Mouse (Mus musculus) hindbrain, embryonic 16.5 days (tissue): ENCODE measurements at regions not wholly inside any gene's neighbourhood (a gene's known extent, or its start where the extent isn't known, plus 50 kb on each side); places are given as distances from the start of the nearest gene placed in this dataset.
A peak's percentile ranks its signal among the peaks of the same experiment; 100 is the strongest.

Source experiments
- ATAC-seq: fragments of 200-750 bp; cut with Nextera tagmentation; 2 replicates; pipeline ENCODE4 v1.8.0; 2017; ENCODE audit warnings: moderate TSS enrichment, moderate library complexity
- H3K27ac ChIP-seq: fragments of 300-500 bp; sonication (generic); 2 replicates; pipeline ENCODE4 v1.5.1; 2014; ENCODE audit warnings: low read depth, mild to moderate bottlenecking, control low read depth, low read length, moderate library complexity
- H3K27me3 ChIP-seq: fragments of 300-500 bp; sonication (generic); replicated peaks from 2 replicates; pipeline ENCODE4 v1.6.1; 2014; ENCODE audit warnings: low read length; ENCODE audit not compliant: control insufficient read depth, insufficient read depth
- H3K36me3 ChIP-seq: fragments of 300-500 bp; sonication (generic); 2 replicates; pipeline ENCODE4 v1.6.1; 2014; ENCODE audit warnings: mild to moderate bottlenecking, low read length, moderate library complexity, mixed read lengths; ENCODE audit not compliant: control insufficient read depth, insufficient read depth
- H3K4me1 ChIP-seq: fragments of 300-500 bp; sonication (generic); 2 replicates; pipeline ENCODE4 v1.6.1; 2014; ENCODE audit warnings: low read depth, low read length; ENCODE audit not compliant: control insufficient read depth, insufficient read depth
- H3K4me2 ChIP-seq: fragments of 300-500 bp; sonication (generic); 2 replicates; pipeline ENCODE4 v1.6.1; 2014; ENCODE audit warnings: mild to moderate bottlenecking, low read length, control low read depth, moderate library complexity
- H3K4me3 ChIP-seq: fragments of 300-500 bp; sonication (generic); 2 replicates; pipeline ENCODE4 v1.5.1; 2014; ENCODE audit warnings: mild to moderate bottlenecking, low read length, control low read depth, moderate library complexity
- H3K9ac ChIP-seq: fragments of 300-500 bp; sonication (generic); 2 replicates; pipeline ENCODE4 v1.6.1; 2014; ENCODE audit warnings: low read depth, mild to moderate bottlenecking, control low read depth, low read length, moderate library complexity
- H3K9me3 ChIP-seq: fragments of 300-500 bp; sonication (generic); 2 replicates; pipeline ENCODE4 v1.6.1; 2014; ENCODE audit warnings: mild to moderate bottlenecking, low read length, moderate library complexity; ENCODE audit not compliant: control insufficient read depth
- WGBS: fragments of 180-500 bp; shearing (Covaris S2); extraction: QIAGEN DNeasy Blood & Tissue Kit; methylation state at CpG from one replicate; pipeline ENCODE4 v1.1.7; 2014; 5-methylcytosine and 5-hydroxymethylcytosine counted together

DNA sequence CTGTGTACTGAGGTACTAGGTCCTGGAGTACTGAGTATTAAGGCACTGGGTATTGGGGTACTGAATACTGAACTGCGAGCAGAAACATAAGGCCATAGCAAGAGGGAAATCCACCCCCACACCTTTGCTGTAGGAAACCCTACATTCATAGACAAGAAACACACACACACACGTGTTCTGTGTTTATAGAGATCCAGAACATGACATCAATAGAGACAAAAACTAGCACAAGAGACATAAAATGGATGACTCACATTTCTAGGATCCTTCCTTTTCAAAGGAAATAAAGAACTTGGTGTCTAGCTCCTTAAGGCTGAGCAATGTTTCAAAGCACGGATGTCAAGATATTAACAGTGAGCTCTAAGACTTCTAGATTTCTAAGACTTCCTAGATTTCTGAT, 49.9 kb upstream of the Nepro start:
- no peak overlapping the region for H3K27ac ChIP-seq
- no peak overlapping the region for H3K4me3 ChIP-seq
- no peaks in the 10 kb centered on the region for H3K27me3 ChIP-seq
- WGBS: 91% methylated on average over 3 of the region's 3 CpGs
- no peak overlapping the region for H3K9ac ChIP-seq
- no peak for ATAC-seq
- H3K9me3 ChIP-seq: no peaks in the 10 kb centered on the region
- no peaks in the 10 kb centered on the region for H3K36me3 ChIP-seq
- H3K4me1 ChIP-seq: peaks cover 7% of the 10 kb centered on the region
- no peak overlapping the region for H3K4me2 ChIP-seq

DNA sequence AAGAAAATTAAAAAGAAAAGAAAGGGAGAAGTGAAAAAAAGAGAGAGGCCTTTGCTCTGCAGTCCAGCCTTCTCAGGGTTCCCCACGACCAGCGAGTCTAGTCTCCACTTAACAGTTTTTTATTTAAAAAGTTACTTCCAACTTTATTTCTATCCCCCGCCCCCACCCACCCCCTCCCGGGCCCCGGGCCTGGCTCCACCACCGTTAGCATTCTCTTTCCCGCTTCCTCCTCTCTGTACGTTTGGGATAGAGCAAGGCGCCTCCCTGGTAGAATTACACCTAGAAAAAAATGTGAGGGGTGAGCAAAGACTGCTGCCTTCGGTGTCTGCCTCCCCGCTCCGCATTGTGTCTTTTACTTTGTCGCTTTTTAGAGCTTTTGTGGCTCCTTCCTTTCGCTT, 51.7 kb upstream of the Nepro start:
- no peaks in the 10 kb centered on the region; the same call in 1 of the 2 replicates for H3K27me3 ChIP-seq
- H3K4me3 ChIP-seq: 0 out of 2 replicates have a peak overlapping the region, but pooled peaks have one; percentile 4
- H3K9me3 ChIP-seq: no peaks in the 10 kb centered on the region
- 0 out of 2 replicates have a peak overlapping the region, but pooled peaks have one; percentile 19 for H3K9ac ChIP-seq
- peak overlapping the region; percentile 75; the same call in 1 of the 2 replicates for H3K27ac ChIP-seq
- H3K4me1 ChIP-seq: peaks cover 7% of the 10 kb centered on the region
- no peaks in the 10 kb centered on the region for H3K36me3 ChIP-seq
- peak; percentile 72 for ATAC-seq
- WGBS: 6% methylated on average over 14 of the region's 14 CpGs
- peak overlapping the region; percentile 41 for H3K4me2 ChIP-seq

DNA sequence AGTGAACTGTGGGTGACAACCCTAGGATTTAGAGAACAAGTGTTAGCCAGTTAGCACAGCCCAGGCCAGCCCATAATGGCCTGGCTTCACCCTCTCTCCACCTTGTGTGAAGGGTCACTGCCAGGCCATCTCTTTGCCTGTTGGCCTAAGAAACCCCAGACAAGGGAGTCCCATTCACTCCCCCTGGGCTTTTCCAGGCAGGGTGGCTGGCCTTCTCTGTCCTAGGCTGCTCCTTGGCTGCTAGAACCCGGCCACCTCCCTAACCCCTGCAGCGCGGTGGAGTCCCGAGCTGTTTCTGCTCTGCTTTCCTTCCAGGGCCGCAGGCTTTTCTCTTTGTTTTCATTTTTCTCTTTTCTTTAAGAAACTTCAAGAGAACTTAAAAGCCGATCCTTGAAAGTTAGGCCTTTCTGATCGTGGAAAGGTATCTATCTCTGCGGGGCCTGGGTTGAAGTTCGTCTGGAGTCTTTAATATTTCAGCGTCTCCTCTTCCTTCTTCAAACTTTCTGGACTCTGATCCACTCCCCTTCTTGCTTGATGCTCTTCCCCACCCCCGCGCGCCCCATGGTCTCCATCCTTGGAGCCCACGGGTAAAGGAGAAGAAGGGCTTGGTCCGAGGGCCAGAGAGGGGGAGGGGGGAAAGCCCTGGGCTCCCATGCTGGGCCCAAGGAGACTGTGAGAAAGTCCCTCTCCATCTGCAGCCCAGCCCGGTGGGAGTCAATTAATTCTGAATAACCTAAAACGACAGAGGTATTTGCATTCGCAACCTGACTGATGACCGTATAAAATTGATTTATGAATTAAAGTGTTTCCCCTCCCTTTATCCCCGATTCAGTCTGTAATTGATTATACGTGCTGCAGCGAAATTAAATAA, 52.3 kb upstream of the Nepro start:
- peak overlapping the region; percentile 41; the same call in 1 of the 2 replicates for H3K4me2 ChIP-seq
- no peaks in the 10 kb centered on the region for H3K36me3 ChIP-seq
- WGBS: 8% methylated on average over 22 of the region's 22 CpGs
- H3K9me3 ChIP-seq: no peaks in the 10 kb centered on the region
- H3K27ac ChIP-seq: peak overlapping the region; percentile 75
- peak; percentile 81 for ATAC-seq
- H3K27me3 ChIP-seq: no peaks in the 10 kb centered on the region; the same call in 1 of the 2 replicates
- peaks cover 7% of the 10 kb centered on the region for H3K4me1 ChIP-seq
- H3K4me3 ChIP-seq: no peak overlapping the region
- H3K9ac ChIP-seq: no peak overlapping the region

DNA sequence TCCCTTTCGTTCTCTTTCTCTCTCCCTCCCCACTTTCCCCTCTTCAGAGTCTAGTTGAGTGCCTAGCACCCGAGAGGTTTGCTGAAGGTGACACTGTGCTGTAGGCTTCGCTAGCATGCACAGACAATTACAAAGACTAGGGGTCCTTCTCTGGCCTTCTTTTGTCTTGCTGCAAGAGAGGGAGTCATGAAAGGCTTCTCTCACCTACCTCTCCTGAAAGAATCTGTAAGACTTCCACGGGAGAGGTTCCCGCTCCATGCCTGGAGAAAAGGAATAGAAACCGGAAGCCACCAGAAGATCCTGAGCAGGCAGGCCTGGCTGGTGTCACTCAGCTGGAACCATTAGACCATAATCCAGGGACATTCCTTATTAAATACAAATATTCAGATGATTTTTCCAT, 56.0 kb upstream of the Nepro start:
- Histone ChIP-seq H3K27me3 (no peaks in the 10 kb centered on the region; the same call in 1 of the 2 replicates), H3K36me3 (no peaks in the 10 kb centered on the region), H3K4me1 (peaks cover 11% of the 10 kb centered on the region), H3K9ac (no peak overlapping the region), H3K4me3 (no peak overlapping the region), H3K9me3 (no peaks in the 10 kb centered on the region), H3K4me2 (no peak overlapping the region), H3K27ac (no peak overlapping the region)
- ATAC-seq: no peak
- WGBS: 82% methylated on average over 6 of the region's 6 CpGs

DNA sequence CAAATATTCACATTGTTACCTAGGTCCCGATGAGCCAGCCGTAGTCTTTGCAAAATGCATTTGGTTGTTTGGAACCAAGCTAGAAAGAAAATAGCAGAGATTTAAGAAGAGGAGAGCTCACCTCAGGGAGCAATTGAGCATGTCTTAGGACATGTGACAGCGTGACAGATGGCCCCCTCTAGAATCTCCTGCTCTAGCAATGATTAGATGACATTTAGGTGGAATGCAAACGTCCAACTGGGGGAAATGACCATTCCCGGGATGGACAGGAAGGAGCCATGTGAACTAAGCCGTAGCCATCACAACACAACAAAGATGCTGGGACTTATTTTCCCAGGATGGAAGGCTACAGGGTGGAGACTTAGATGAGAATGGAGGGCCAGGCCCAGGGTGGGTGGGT, 57.0 kb upstream of the Nepro start:
- Histone ChIP-seq H3K9ac (no peak overlapping the region), H3K27ac (no peak overlapping the region)
- ATAC-seq: no peak

DNA sequence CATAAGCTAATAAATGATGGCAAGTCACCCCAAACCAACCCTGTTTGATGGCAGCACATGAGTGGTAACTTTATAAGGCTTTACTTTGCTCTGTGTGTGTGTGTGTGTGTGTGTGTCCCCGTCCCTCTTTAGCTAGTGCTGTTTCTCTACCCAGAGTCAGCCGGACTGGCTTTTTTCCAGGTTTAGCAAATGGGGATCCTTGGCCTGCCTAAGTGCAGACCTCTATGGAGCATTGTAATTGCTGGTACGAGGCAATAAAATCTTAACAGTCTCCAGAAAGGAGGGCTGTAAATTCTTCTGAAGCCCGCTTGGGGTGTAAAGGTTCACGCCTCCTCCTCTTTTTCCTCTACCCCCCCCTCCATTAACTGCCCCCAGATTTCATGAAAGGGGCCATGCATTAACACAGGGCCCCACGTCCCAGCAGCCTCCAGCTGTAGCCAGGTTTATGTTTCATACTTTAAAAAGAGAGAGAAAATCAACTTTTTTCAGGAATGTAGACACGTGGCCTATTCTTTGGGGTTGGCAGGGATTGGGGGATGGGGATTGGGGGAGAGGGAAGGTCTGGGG, 57.6 kb upstream of the Nepro start:
- Histone ChIP-seq H3K4me3 (no peak overlapping the region), H3K27me3 (no peaks in the 10 kb centered on the region; the same call in 1 of the 2 replicates), H3K9ac (no peak overlapping the region), H3K27ac (peak overlapping the region; percentile 42; the same call in 1 of the 2 replicates), H3K4me1 (peaks cover 5% of the 10 kb centered on the region), H3K9me3 (no peaks in the 10 kb centered on the region), H3K36me3 (no peaks in the 10 kb centered on the region), H3K4me2 (no peak overlapping the region)
- peak; percentile 82 for ATAC-seq
- 46% methylated on average over 7 of the region's 7 CpGs for WGBS

More for the DNA sequence above, 57.0 kb upstream of the Nepro start:
- Histone ChIP-seq H3K4me2 (no peak overlapping the region), H3K27me3 (no peaks in the 10 kb centered on the region; the same call in 1 of the 2 replicates), H3K36me3 (no peaks in the 10 kb centered on the region), H3K4me1 (peaks cover 7% of the 10 kb centered on the region), H3K9me3 (no peaks in the 10 kb centered on the region), H3K4me3 (no peak overlapping the region)
- WGBS: 49% methylated on average over 6 of the region's 6 CpGs

DNA sequence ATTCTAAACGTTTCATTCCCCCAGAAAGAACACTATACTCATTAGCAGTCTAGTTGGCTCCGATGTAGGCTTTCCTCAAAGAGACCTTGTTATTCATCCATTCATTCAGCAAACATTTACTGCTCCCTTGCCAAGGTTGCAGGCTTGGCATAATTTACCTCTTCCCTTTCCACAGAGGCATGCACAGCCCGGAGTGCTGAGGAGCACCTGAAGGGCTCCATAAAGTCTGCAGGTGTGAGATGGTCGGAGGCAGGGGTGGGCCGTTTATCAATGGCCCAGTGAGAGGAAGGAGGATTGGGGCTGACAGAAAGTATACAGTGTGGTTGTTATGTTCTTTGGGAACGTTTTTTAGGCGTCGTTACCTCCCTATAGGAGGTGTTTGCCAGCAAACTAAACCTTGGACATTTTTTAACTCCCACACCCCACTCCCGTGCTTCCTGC, 58.6 kb upstream of the Nepro start:
- no peaks in the 10 kb centered on the region for H3K36me3 ChIP-seq
- WGBS: 54% methylated on average over 9 of the region's 9 CpGs
- no peaks in the 10 kb centered on the region for H3K9me3 ChIP-seq
- ATAC-seq: peak; percentile 52
- no peaks in the 10 kb centered on the region; the same call in 1 of the 2 replicates for H3K27me3 ChIP-seq
- H3K9ac ChIP-seq: no peak overlapping the region
- H3K4me2 ChIP-seq: no peak overlapping the region
- peaks cover 8% of the 10 kb centered on the region for H3K4me1 ChIP-seq
- peak overlapping the region; percentile 26; the same call in 1 of the 2 replicates for H3K27ac ChIP-seq
- H3K4me3 ChIP-seq: no peak overlapping the region

DNA sequence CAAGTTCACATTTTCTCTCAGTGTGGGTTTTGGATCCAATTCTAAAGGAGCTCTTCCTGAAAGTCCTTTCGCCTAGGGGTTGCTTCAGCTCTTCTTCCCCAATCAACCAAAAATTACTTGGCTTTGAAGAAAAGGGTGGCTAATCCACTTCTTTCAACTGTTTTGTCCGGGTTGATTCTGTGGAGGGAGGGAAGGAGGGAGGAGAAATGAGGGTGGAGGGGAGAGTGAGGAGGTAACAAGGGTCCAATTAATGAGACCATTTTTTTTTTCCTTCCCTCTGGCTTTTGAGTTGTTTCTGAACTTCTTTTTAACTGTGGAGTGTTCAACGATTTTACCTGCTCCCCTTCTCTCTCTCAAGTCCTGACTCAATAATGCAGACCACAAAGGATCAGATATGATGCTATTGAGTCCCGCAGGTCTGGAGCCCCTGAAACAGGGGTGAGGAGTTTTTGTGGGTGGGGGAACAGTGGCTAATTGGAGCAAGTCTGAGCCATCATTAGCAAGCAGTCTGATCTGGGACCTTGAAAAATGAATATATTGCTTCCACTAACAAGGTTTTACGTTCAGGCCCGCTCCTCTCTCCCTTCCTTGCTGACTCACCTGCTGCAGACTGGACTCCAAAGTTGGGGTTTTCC, 61.0 kb upstream of the Nepro start:
- Histone ChIP-seq H3K27me3 (no peaks in the 10 kb centered on the region), H3K27ac (no peak overlapping the region), H3K9ac (no peak overlapping the region), H3K9me3 (no peaks in the 10 kb centered on the region), H3K4me1 (peaks cover 8% of the 10 kb centered on the region), H3K36me3 (no peaks in the 10 kb centered on the region), H3K4me3 (no peak overlapping the region), H3K4me2 (no peak overlapping the region)
- 67% methylated on average over 6 of the region's 6 CpGs for WGBS
- no peak for ATAC-seq
